Mouse (Mus musculus): ENCODE results near the gene Hip1r. TPM values are rescaled to one million over a fixed set of nuclear protein-coding genes. Genes with fewer than 3 reads are reported as not detected.

Gene Hip1r
- polyA plus RNA-seq, 1 experiment, result 3.8 TPM

DNA sequence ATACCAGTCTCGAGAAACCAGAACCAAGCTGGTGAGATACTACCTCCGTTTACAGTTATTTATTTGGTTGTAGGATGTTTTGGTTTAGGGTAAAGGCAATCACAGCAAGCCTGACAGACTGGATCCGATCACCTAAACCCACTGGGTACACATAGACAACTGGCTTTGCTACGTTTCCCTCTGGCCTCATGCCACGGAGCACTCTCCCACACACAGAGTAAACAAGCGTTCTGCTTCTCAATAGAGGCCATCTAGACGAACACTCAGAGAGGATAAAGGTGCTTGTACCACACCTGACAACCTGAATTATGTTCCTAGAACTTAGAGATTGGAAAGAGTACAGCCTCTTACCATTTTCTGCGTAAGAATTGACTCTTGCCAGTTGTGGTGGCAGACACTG is 13.3 kb upstream of the Hip1r start:
- no peak overlapping the region for H3K4me3 ChIP-seq (ENCODE audit: insufficient read depth, low read depth, low read length)
- no peak overlapping the region for H3K27ac ChIP-seq (replicated peaks; ENCODE audit: low read depth, low read length)
- H3K4me1 ChIP-seq (ENCODE audit: control insufficient read depth, insufficient read depth, insufficient read length, low read length), result no peaks in the 10 kb centered on the region

DNA sequence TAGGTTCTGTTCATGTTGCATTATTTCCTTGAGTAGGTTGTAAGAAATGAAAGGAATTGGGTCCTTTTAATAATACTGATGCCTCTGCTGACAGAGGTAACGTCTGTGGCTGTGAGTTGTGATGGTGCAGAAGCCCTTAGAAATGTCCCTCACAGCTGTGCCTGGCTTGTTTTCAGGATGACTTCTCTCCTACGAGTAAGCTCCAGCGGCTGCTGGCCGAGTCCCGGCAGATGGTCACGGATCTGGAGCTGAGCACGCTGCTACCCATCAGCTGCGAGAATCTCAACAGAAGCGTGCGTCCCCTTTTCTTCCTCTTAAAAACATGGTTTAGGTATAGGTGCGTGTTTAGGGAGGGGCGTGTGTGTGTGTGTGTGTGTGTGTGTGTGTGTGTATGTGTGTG is 12.4 kb upstream of the Hip1r start:
- H3K4me1 ChIP-seq (ENCODE audit: control insufficient read depth, insufficient read depth, insufficient read length, low read length), result no peaks in the 10 kb centered on the region
- H3K4me3 ChIP-seq (ENCODE audit: insufficient read depth, low read depth, low read length), result no peak overlapping the region

DNA sequence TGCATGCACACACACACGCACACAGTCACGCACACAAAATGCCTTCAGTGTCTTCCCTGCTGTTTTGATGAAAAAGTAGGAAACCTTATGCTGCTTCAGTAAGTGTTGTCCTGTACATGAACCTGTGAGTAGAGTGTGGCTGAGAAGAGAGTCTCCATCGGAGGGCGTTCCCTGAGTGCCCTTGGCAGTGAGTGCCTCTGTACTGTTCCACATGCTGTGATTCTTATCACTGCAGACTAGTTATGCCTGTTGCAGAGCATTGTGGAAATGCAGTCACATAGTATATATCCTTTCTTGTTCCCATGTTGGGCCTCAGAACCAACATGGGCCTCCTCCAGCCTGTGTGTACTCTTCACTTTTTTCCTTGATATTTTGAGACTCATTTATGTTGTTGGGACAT is 9.2 kb upstream of the Hip1r start:
- H3K4me3 ChIP-seq (ENCODE audit: insufficient read depth, low read depth, low read length), result no peak overlapping the region
- H3K4me1 ChIP-seq (ENCODE audit: control insufficient read depth, insufficient read depth, insufficient read length, low read length), result no peaks in the 10 kb centered on the region
- no peak overlapping the region for H3K27ac ChIP-seq (replicated peaks; ENCODE audit: low read depth, low read length)

More for the DNA sequence above, 12.4 kb upstream of the Hip1r start:
- H3K27ac ChIP-seq (replicated peaks; ENCODE audit: low read depth, low read length), result no peak overlapping the region

DNA sequence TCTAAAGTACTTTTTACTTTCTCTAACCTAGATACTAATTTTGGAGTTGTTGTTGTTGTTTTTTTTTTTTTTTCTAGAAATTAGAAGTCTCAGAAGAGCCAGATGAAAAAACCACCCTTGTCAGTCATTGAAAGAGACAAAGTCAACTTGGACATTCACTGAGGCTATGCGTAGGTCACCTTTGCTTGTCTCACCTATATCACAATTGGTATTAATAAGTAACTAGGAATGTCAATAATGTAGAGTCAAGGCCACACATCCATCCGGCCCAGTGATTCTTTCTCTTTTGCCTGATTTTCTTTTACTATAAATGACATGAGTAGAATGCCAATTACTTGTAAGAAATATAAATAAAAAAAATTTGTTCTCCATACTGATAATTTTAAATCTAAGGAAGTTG is 6.7 kb upstream of the Hip1r start:
- no peaks in the 10 kb centered on the region for H3K4me1 ChIP-seq (ENCODE audit: control insufficient read depth, insufficient read depth, insufficient read length, low read length)
- H3K27ac ChIP-seq (replicated peaks; ENCODE audit: low read depth, low read length), result no peak overlapping the region
- no peak overlapping the region for H3K4me3 ChIP-seq (ENCODE audit: insufficient read depth, low read depth, low read length)

DNA sequence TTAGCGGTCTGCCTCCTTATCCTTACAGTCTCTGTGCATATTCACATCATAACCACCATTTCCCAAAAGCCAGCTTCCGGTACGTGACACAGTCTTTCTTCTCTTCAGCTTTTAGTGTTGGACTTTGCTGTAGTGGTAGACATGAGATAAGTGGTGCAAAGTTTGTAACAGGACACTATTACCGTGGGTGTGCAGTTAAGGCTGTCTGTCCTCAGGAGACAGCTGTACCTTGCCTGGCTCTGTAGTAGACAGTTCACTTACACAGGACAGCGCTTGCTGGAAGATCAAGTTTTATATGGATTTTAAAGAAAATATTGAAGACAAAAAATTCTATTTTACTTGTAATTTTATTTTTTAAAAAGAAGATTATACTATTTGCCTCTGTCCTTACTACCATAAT is 5.0 kb upstream of the Hip1r start:
- Histone ChIP-seq H3K27ac (replicated peaks; ENCODE audit: low read depth, low read length) (no peak overlapping the region), H3K4me3 (ENCODE audit: insufficient read depth, low read depth, low read length) (no peak overlapping the region), H3K4me1 (ENCODE audit: control insufficient read depth, insufficient read depth, insufficient read length, low read length) (no peaks in the 10 kb centered on the region)

DNA sequence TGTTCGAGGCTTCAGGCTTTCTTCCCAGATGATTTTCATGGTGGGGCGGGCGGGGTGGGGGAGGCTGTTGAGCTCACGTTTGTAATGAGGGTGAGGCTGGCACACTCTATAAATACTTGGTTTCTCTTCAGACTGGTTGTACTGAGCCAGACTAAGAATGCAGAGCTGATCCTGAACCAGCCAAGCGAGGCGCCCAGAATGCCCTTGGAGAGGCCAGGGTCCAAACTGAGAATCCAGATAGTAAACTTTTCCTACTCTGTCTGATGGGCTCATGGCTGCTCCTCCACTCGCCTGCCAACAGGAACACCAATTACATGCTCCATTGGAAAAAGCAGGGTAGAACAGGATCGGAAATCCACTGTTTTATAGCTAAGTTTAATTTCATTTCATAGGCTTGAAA is 4.2 kb upstream of the Hip1r start:
- no peak overlapping the region for H3K4me3 ChIP-seq (ENCODE audit: insufficient read depth, low read depth, low read length)
- no peaks in the 10 kb centered on the region for H3K4me1 ChIP-seq (ENCODE audit: control insufficient read depth, insufficient read depth, insufficient read length, low read length)
- no peak overlapping the region for H3K27ac ChIP-seq (replicated peaks; ENCODE audit: low read depth, low read length)

DNA sequence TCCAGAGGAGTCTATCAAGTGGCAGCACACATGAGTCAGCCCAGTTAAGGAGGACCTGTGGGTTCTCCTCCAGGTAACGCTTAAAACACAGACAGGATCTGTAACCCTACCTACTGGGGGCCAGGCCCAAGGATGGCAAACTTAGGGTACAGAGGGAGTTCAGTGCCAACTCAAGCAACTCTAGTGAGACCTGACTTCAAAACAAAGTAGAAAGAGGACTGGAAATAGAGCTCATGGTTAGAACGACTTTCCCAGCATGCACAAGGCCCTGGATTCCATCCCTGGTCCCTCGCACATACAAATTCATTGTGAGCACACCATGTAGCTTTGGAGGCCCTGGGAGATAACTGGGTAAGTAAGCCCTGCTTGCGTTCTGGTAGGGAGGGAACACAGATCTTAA is 2.9 kb upstream of the Hip1r start:
- Histone ChIP-seq H3K4me1 (ENCODE audit: control insufficient read depth, insufficient read depth, insufficient read length, low read length) (peaks cover 5% of the 10 kb centered on the region), H3K4me3 (ENCODE audit: insufficient read depth, low read depth, low read length) (no peak overlapping the region), H3K27ac (replicated peaks; ENCODE audit: low read depth, low read length) (no peak overlapping the region)

DNA sequence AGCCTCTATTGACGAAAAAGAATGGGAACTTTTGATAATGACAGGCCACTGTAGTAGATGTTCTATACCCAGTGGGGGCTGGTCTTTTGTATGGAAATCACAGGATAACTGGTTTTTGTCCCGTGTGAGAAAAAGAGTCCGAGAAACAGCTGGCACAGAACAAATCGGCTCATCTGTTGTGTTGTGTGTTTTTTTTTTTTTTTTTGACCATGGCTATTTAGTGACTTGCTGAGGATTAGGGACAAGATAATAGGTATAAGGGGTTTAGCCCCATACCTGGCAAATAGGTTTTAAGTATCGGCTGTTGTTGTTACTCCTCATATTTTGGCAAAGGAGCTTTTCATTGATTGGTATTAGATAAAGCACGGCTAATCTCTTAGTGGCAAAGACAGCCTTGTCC is 975 bp upstream of the Hip1r start:
- Histone ChIP-seq H3K4me1 (ENCODE audit: control insufficient read depth, insufficient read depth, insufficient read length, low read length) (peaks cover 9% of the 10 kb centered on the region), H3K4me3 (ENCODE audit: insufficient read depth, low read depth, low read length) (no peak overlapping the region), H3K27ac (replicated peaks; ENCODE audit: low read depth, low read length) (no peak overlapping the region)

DNA sequence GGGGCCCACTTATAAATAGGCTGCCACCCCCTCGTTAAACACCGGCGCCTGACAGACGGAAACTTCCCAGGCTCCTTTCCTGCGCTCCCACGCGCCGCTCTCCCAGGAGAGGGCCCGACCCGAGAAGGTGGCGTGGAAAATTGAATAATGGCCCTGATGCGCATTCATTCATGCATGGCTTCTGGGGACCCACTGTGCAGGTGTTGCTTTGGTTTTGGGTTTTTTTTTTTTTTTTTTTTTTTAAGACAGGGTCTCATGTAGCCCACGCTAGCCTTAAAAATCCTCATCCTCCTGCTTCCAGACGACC is 704 bp downstream of the Hip1r start:
- Histone ChIP-seq H3K27ac (replicated peaks; ENCODE audit: low read depth, low read length) (no peak overlapping the region; the same call in 1 of the 2 replicates), H3K4me3 (ENCODE audit: insufficient read depth, low read depth, low read length) (peak overlapping the region; percentile 70), H3K4me1 (ENCODE audit: control insufficient read depth, insufficient read depth, insufficient read length, low read length) (peaks cover 22% of the 10 kb centered on the region)

DNA sequence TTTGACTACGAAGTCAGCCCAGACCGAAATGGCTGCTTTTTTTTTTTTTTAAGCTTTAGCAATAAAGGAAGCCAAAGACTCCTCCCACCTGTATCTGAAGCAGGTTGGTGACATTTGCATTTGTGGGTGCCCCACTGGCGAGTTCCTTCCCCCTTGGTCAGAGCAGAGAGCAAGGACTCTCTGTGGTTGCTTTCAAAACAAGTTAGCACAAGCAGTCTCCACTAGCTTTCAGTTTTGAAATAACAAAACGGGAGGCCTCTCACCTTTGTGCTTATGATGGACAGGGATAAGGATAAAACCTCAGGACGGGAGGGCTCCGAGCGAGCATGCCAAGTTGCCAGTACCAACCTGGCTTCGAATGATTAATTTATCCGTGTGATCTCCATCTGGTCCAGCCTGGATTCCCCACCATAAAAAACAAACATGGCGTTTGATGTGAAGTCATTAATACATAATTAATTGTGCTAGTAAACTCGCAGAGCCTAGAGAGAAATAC is 1.2 kb downstream of the Hip1r start:
- Histone ChIP-seq H3K4me1 (ENCODE audit: control insufficient read depth, insufficient read depth, insufficient read length, low read length) (peaks cover 26% of the 10 kb centered on the region), H3K27ac (replicated peaks; ENCODE audit: low read depth, low read length) (peak overlapping the region; percentile 13; the same call in 1 of the 2 replicates), H3K4me3 (ENCODE audit: insufficient read depth, low read depth, low read length) (peak overlapping the region; percentile 42)

DNA sequence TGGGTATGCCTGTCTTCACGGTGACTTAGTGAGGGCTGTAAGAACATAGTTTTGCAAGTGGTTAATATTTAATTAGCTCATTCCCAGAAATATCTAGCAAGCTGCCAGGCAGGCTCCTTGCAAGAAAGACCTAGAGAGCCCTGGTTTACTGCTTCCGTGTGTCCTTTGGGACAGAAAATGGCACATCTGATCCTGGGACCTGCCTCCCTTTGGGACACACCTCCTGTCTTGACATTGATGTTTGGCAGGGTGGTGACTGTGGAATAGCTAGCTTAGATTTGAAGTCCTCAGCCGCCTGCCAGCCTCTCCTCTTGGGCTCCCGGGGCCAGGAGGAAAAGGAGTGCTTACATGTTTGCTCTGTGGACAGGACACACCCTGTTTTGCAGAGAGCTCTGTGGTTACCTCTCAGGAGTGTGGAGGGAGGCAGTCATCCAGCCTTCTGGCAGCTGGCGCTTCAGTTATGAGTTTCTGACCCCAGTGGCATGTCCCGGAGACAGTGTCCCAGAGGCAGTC is 2.3 kb downstream of the Hip1r start:
- H3K27ac ChIP-seq (replicated peaks; ENCODE audit: low read depth, low read length), result no peak overlapping the region

DNA sequence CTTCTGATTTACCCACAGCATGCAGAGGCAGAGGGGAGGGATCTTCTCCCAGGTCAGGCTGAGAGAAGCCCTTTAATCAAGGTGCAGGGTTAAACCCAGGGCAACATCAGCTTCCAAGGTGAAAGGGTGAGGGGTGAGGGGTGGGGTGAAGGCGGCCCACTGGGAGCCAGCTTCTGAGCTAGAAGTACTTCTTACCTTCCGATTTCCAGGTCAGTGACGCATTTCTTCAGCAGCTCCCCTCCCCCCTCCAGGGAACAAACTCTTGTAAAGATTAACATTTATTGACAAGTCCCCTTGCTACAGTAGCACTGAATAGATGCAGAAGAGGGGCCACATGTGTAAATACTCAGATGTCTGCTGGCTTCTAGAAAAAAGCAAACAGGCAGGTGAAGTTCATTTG is 3.8 kb downstream of the Hip1r start:
- Histone ChIP-seq H3K27ac (replicated peaks; ENCODE audit: low read depth, low read length) (no peak overlapping the region), H3K4me1 (ENCODE audit: control insufficient read depth, insufficient read depth, insufficient read length, low read length) (peaks cover 40% of the 10 kb centered on the region), H3K4me3 (ENCODE audit: insufficient read depth, low read depth, low read length) (no peak overlapping the region)

More for the DNA sequence above, 2.3 kb downstream of the Hip1r start:
- H3K4me1 ChIP-seq (ENCODE audit: control insufficient read depth, insufficient read depth, insufficient read length, low read length), result peaks cover 35% of the 10 kb centered on the region
- no peak overlapping the region for H3K4me3 ChIP-seq (ENCODE audit: insufficient read depth, low read depth, low read length)

DNA sequence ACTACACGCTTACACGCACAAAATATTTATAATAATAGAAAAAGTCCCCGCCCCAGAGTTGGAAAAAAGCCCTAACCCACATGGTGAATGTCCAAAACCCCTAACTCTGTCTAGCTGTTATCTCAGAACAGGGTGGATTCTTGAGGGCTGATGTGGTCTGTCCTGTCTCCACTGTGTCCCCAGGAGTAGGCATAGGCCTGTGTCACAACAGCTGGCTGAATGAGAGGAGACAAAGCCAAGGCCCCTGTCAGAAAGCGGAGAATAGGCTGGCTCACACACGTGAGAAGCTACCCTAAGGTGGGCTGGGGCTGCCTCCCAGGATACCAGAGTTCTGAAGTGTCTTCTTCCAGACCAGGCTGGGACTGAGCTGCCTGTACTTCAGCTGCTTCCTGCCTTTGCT is 4.7 kb downstream of the Hip1r start:
- H3K4me1 ChIP-seq (ENCODE audit: control insufficient read depth, insufficient read depth, insufficient read length, low read length), result peaks cover 40% of the 10 kb centered on the region
- peak overlapping the region; percentile 46 for H3K27ac ChIP-seq (replicated peaks; ENCODE audit: low read depth, low read length)
- no peak overlapping the region for H3K4me3 ChIP-seq (ENCODE audit: insufficient read depth, low read depth, low read length)

DNA sequence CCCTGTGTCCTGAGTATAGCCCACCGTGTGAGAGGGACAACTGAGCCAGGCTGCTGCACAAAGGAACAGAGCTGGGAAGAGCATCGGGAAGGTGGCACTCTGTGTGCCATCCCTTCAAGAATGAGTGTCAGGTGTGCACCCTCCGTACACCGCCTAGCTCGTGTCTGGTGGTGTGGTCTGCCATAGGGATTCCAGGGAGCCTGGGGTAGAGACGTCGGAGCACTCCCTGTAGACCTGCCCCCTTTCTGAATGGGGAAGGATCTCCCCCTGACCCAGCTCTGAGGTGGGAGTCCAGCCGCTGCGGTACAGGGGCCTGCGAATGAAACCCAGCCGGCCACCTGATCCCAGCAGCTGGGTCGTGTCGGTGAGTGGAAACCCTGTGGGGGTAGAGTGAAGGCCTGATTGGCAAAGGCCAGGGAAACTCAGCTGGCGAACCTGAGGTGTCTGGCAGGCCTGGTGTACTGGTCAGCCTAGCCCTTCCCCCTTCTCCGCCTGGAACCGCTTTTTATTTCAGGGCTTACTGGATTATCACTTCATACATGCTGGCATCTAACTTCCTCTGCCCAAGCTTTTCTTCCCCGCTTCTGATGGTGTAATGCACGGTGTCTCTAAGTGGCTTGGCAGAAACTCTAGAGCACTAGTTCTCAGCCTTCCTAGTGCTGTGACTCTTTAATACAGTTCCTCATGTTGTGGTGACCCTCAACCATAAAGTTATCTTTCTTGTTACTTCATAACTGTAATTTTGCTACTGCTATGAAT is 6.0 kb downstream of the Hip1r start:
- H3K27ac ChIP-seq (replicated peaks; ENCODE audit: low read depth, low read length), result peak overlapping the region; percentile 93
- no peak overlapping the region for H3K4me3 ChIP-seq (ENCODE audit: insufficient read depth, low read depth, low read length)
- H3K4me1 ChIP-seq (ENCODE audit: control insufficient read depth, insufficient read depth, insufficient read length, low read length), result peaks cover 40% of the 10 kb centered on the region

DNA sequence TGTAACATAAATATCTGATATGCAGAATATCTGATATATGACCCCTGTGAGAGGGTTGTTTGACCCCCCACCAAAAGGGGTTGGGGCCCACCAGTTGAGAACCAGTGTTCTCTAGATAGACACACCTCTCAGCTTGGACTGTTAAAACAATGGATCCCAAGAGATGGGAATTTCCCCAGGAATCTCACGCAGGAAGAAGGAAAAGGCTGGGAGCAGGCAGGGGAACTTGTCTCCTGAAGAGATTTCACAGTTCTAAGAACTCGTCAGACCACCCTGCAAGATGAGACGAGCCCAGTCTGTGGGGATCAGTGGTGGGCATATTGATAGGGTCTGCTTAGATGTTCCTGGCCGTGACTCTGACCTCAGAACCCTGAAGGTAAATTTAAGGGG is 6.5 kb downstream of the Hip1r start:
- peak overlapping the region; percentile 93 for H3K27ac ChIP-seq (replicated peaks; ENCODE audit: low read depth, low read length)
- peak overlapping the region; percentile 19; the same call in 1 of the 2 replicates for H3K4me3 ChIP-seq (ENCODE audit: insufficient read depth, low read depth, low read length)
- H3K4me1 ChIP-seq (ENCODE audit: control insufficient read depth, insufficient read depth, insufficient read length, low read length), result peaks cover 43% of the 10 kb centered on the region

Measured in brown adipose tissue, adult 24 weeks (tissue).